Comparison of ENCODE assay signal across 19 mouse cellular contexts in the genomic region with DNA sequence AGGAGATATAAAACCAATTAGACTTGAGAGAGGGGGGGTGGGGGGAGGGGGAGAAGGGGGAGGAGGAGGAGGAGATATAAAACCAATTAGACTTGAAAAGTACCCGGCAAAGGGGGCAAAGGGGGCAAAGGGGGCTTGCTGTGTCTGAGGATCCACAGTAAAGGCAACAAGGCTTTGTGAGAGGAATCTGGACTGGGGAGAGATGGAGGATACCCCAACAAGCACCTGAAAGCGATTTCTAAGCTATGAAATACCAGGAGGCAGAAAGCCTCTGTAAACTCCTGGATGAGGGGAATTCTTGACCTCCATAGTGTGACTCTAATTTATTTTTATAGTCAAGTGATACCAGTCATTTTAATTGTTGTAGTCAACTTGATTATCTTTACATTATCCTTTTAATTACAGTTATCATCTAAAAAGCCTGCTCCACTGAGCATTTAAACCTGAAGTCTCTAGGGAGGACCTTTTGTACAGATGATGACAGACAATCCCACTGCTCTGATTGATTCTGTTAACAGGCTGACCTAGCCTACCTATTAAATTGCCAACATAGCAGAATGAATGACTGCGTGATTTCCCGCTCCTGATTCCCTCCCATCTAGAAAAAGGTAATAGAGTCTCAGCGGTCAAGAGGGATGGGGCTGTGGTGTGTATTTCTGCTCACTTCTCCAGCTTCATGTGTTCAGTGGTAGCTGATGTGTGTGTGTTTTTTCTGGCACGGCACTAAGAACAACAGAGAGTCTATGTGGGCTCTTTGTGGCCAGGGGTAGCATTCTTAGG.
DNase-seq lines count a peak whose midpoint lies in the region; ATAC-seq and TF ChIP-seq lines count a peak whose summit lies in the region.
"Had no signal": no experiment of that assay in that cellular context is flagged by ENCODE, and none has a peak within 500 bp of the region (broad histone marks: within the 10 kb centered on the region; RNA-seq: fewer than 3 reads in every experiment).

No protein-coding gene starts in this region.

- H3K4me3 ChIP-seq in midbrain, embryonic 11.5 days (ENCODE audit: low read depth, low read length), result no peak overlapping the region
- no peak overlapping the region for H3K4me3 ChIP-seq in midbrain, postnatal 0 days (ENCODE audit: low read depth, low read length)
- H3K4me3 ChIP-seq in hindbrain, embryonic 15.5 days, result no peak overlapping the region
- no peak overlapping the region for H3K4me3 ChIP-seq in neural tube, embryonic 15.5 days (replicated peaks)
- H3K4me3 ChIP-seq in liver, postnatal 0 days (ENCODE audit: low read depth, low read length), result no peak overlapping the region
- H3K4me3 ChIP-seq: erythroblast, embryonic 14.5 days; heart, embryonic 12.5 days; limb, embryonic 13.5 days; megakaryocyte, embryonic 14.5 days had no signal

- peak; percentile 17 for DNase-seq in embryo, embryonic 11 days
- no peak for DNase-seq in embryo, embryonic 10 days (ENCODE audit: low spot score)
- DNase-seq in midbrain, embryonic 11.5 days (ENCODE audit: low spot score, missing footprints), result peak; percentile 81
- DNase-seq in midbrain, postnatal 0 days (ENCODE audit: low spot score), result no peak
- DNase-seq in liver, postnatal 0 days, result no peak
- DNase-seq in layer of hippocampus, adult 9-11 months, result no peak
- DNase-seq: cerebellum, adult 9-11 months; kidney, postnatal 14 days; thymus, adult 2 months had no signal

- WGBS in midbrain, embryonic 11.5 days, result 66% methylated on average over 6 of the region's 6 CpGs
- WGBS in midbrain, postnatal 0 days, result 55% methylated on average over 6 of the region's 6 CpGs
- 47% methylated on average over 6 of the region's 6 CpGs for WGBS in hindbrain, embryonic 15.5 days
- 39% methylated on average over 6 of the region's 6 CpGs for WGBS in neural tube, embryonic 15.5 days
- 66% methylated on average over 6 of the region's 6 CpGs for whole genome bisulfite sequencing in liver, postnatal 0 days (ENCODE audit: insufficient replicate concordance)

- H3K9me3 ChIP-seq in midbrain, embryonic 11.5 days (ENCODE audit: control insufficient read depth, low read length), result no peaks in the 10 kb centered on the region
- no peaks in the 10 kb centered on the region for H3K9me3 ChIP-seq in midbrain, postnatal 0 days (ENCODE audit: low read length)
- no peaks in the 10 kb centered on the region for H3K9me3 ChIP-seq in hindbrain, embryonic 15.5 days
- H3K9me3 ChIP-seq in neural tube, embryonic 15.5 days (replicated peaks), result no peaks in the 10 kb centered on the region
- no peaks in the 10 kb centered on the region for H3K9me3 ChIP-seq in liver, postnatal 0 days (ENCODE audit: low read length)
- H3K9me3 ChIP-seq: heart, embryonic 12.5 days; limb, embryonic 13.5 days; megakaryocyte, embryonic 14.5 days had no signal

- no peaks in the 10 kb centered on the region for H3K27me3 ChIP-seq in midbrain, embryonic 11.5 days (ENCODE audit: control insufficient read depth, insufficient read depth, low read length)
- H3K27me3 ChIP-seq in midbrain, postnatal 0 days (ENCODE audit: insufficient read depth, low read length), result no peaks in the 10 kb centered on the region
- no peaks in the 10 kb centered on the region for H3K27me3 ChIP-seq in hindbrain, embryonic 15.5 days
- H3K27me3 ChIP-seq in neural tube, embryonic 15.5 days (replicated peaks), result no peaks in the 10 kb centered on the region
- no peaks in the 10 kb centered on the region for H3K27me3 ChIP-seq in liver, postnatal 0 days (ENCODE audit: insufficient read depth, low read length)
- H3K27me3 ChIP-seq: CH12.LX; heart, embryonic 12.5 days; limb, embryonic 13.5 days; megakaryocyte, embryonic 14.5 days had no signal

- TF ChIP-seq EP300 in liver, postnatal 0 days (IDR thresholded peaks at IDR 0.05; ENCODE audit: low read depth), result no peak

- H3K36me3 ChIP-seq in midbrain, embryonic 11.5 days (ENCODE audit: control insufficient read depth, insufficient read depth, low read length), result no peaks in the 10 kb centered on the region
- H3K36me3 ChIP-seq in midbrain, postnatal 0 days (ENCODE audit: insufficient read depth, low read length), result no peaks in the 10 kb centered on the region
- no peaks in the 10 kb centered on the region for H3K36me3 ChIP-seq in hindbrain, embryonic 15.5 days
- H3K36me3 ChIP-seq in neural tube, embryonic 15.5 days, result no peaks in the 10 kb centered on the region
- H3K36me3 ChIP-seq in liver, postnatal 0 days (replicated peaks; ENCODE audit: insufficient read depth, low read length), result no peaks in the 10 kb centered on the region
- H3K36me3 ChIP-seq: heart, embryonic 12.5 days; limb, embryonic 13.5 days had no signal

- no peak for TF ChIP-seq CTCF in midbrain, postnatal 0 days (IDR thresholded peaks at IDR 0.05)
- no peak for TF ChIP-seq CTCF in liver, postnatal 0 days (IDR thresholded peaks at IDR 0.05; ENCODE audit: low read depth)

- peaks cover 8% of the 10 kb centered on the region; the same call in 1 of the 2 replicates for H3K4me1 ChIP-seq in midbrain, embryonic 11.5 days (ENCODE audit: control insufficient read depth, insufficient read depth, low read length)
- H3K4me1 ChIP-seq in midbrain, postnatal 0 days (ENCODE audit: insufficient read depth, low read length), result peaks cover 4% of the 10 kb centered on the region; the same call in 1 of the 2 replicates
- H3K4me1 ChIP-seq in hindbrain, embryonic 15.5 days (replicated peaks), result 0 out of 2 replicates have a peak, but pooled peaks cover 5% of the 10 kb centered on the region
- peaks cover 8% of the 10 kb centered on the region for H3K4me1 ChIP-seq in neural tube, embryonic 15.5 days
- no peaks in the 10 kb centered on the region for H3K4me1 ChIP-seq in liver, postnatal 0 days (ENCODE audit: insufficient read depth)
- H3K4me1 ChIP-seq: heart, embryonic 12.5 days; megakaryocyte, embryonic 14.5 days had no signal

- H3K9ac ChIP-seq in midbrain, embryonic 11.5 days (ENCODE audit: low read length), result no peak overlapping the region
- H3K9ac ChIP-seq in midbrain, postnatal 0 days (replicated peaks; ENCODE audit: low read length, poor library complexity, severe bottlenecking), result no peak overlapping the region
- no peak overlapping the region for H3K9ac ChIP-seq in hindbrain, embryonic 15.5 days
- no peak overlapping the region for H3K9ac ChIP-seq in neural tube, embryonic 15.5 days (replicated peaks)
- H3K9ac ChIP-seq in liver, postnatal 0 days (replicated peaks), result no peak overlapping the region
- H3K9ac ChIP-seq: heart, embryonic 12.5 days; limb, embryonic 13.5 days; liver, embryonic 14.5 days had no signal

- H3K4me2 ChIP-seq in midbrain, embryonic 11.5 days, result no peak overlapping the region
- H3K4me2 ChIP-seq in midbrain, postnatal 0 days (ENCODE audit: low read depth, low read length, poor library complexity, severe bottlenecking), result no peak overlapping the region
- H3K4me2 ChIP-seq in hindbrain, embryonic 15.5 days, result no peak overlapping the region
- no peak overlapping the region for H3K4me2 ChIP-seq in neural tube, embryonic 15.5 days
- H3K4me2 ChIP-seq in liver, postnatal 0 days (ENCODE audit: low read depth, low read length), result no peak overlapping the region
- H3K4me2 ChIP-seq: heart, embryonic 12.5 days; limb, embryonic 13.5 days had no signal

- peak; percentile 72 for ATAC-seq in midbrain, embryonic 11.5 days (ENCODE audit: low FRiP score)
- ATAC-seq in midbrain, postnatal 0 days (ENCODE audit: low FRiP score), result no peak
- ATAC-seq in hindbrain, embryonic 15.5 days (ENCODE audit: low FRiP score, low read depth), result peak; percentile 34; the same call in 1 of the 2 replicates
- peak; percentile 24 for ATAC-seq in neural tube, embryonic 15.5 days (ENCODE audit: low FRiP score)
- no peak for ATAC-seq in liver, postnatal 0 days
- ATAC-seq: intestine, embryonic 16.5 days; lung, postnatal 0 days had no signal

- no peak overlapping the region for H3K27ac ChIP-seq in midbrain, embryonic 11.5 days (ENCODE audit: low read depth, low read length)
- no peak overlapping the region for H3K27ac ChIP-seq in midbrain, postnatal 0 days (ENCODE audit: low read depth, low read length)
- no peak overlapping the region for H3K27ac ChIP-seq in hindbrain, embryonic 15.5 days (replicated peaks)
- H3K27ac ChIP-seq in neural tube, embryonic 15.5 days (replicated peaks), result no peak overlapping the region
- no peak overlapping the region for H3K27ac ChIP-seq in liver, postnatal 0 days (ENCODE audit: low read depth)
- H3K27ac ChIP-seq: limb, embryonic 13.5 days; liver, embryonic 14.5 days had no signal

Comparison
In these comparisons a context has a peak if more than half of its experiments do, and no peak if none do; other contexts are left out.
1. DNase-seq: peak in embryo, embryonic 11 days (single experiment) and midbrain, embryonic 11.5 days (single experiment); none in embryo, embryonic 10 days (single experiment), midbrain, postnatal 0 days (single experiment), liver, postnatal 0 days (single experiment) and layer of hippocampus, adult 9-11 months (single experiment).
2. ATAC-seq: peak in midbrain, embryonic 11.5 days (single experiment), hindbrain, embryonic 15.5 days (single experiment) and neural tube, embryonic 15.5 days (single experiment); none in midbrain, postnatal 0 days (single experiment) and liver, postnatal 0 days (single experiment).